In genomic region chr11:24092618-24093017, GRCm38 (mm10) we compare ENCODE assay signal across 14 mouse cellular contexts. TPM values are rescaled to one million over a fixed set of nuclear protein-coding genes. Genes with fewer than 3 reads are reported as not detected.
DNase-seq lines count a peak whose midpoint lies in the region; ATAC-seq and TF ChIP-seq lines count a peak whose summit lies in the region.
"Had no signal": no experiment of that assay in that cellular context is flagged by ENCODE, and none has a peak within 500 bp of the region (broad histone marks: within the 10 kb centered on the region; RNA-seq: fewer than 3 reads in every experiment).

No protein-coding gene starts in this region.

- H3K27ac ChIP-seq in forebrain, embryonic 11.5 days (ENCODE audit: low read depth, low read length), result no peak overlapping the region
- no peak overlapping the region for H3K27ac ChIP-seq in forebrain, embryonic 10.5 days
- H3K27ac ChIP-seq in midbrain, embryonic 14.5 days (replicated peaks; ENCODE audit: low read depth, low read length), result no peak overlapping the region
- no peak overlapping the region for H3K27ac ChIP-seq in midbrain, embryonic 10.5 days (replicated peaks)
- H3K27ac ChIP-seq in limb, embryonic 15.5 days, result peak overlapping the region; percentile 57
- H3K27ac ChIP-seq in stomach, postnatal 0 days (replicated peaks), result peak overlapping the region; percentile 59

- no peaks in the 10 kb centered on the region for H3K36me3 ChIP-seq in forebrain, embryonic 11.5 days (ENCODE audit: control insufficient read depth, insufficient read depth, low read length)
- H3K36me3 ChIP-seq in forebrain, embryonic 10.5 days (replicated peaks), result peaks cover 48% of the 10 kb centered on the region
- peaks cover 26% of the 10 kb centered on the region for H3K36me3 ChIP-seq in midbrain, embryonic 14.5 days (ENCODE audit: control insufficient read depth, insufficient read depth, low read length)
- H3K36me3 ChIP-seq in midbrain, embryonic 10.5 days, result peaks cover 26% of the 10 kb centered on the region; the same call in 1 of the 2 replicates
- H3K36me3 ChIP-seq in limb, embryonic 15.5 days, result peaks cover 5% of the 10 kb centered on the region
- H3K36me3 ChIP-seq in stomach, postnatal 0 days (ENCODE audit: control insufficient read depth, insufficient read depth, low read length), result no peaks in the 10 kb centered on the region

- TF ChIP-seq EP300 in stomach, postnatal 0 days (optimal IDR thresholded peaks at IDR 0.05), result no peak

- no peak overlapping the region for H3K4me2 ChIP-seq in forebrain, embryonic 11.5 days (ENCODE audit: low read depth, low read length, severe bottlenecking)
- H3K4me2 ChIP-seq in midbrain, embryonic 14.5 days (ENCODE audit: low read length), result no peak overlapping the region
- H3K4me2 ChIP-seq in limb, embryonic 15.5 days, result no peak overlapping the region
- H3K4me2 ChIP-seq in stomach, postnatal 0 days (replicated peaks; ENCODE audit: low read depth), result no peak overlapping the region

- peak; percentile 42 for DNase-seq in forebrain, embryonic 11.5 days (ENCODE audit: low spot score)
- no peak for DNase-seq in forebrain, embryonic 10.5 days (ENCODE audit: extremely low spot score, low spot score)
- DNase-seq in midbrain, embryonic 14.5 days, result peak; percentile 1
- DNase-seq in midbrain, embryonic 10.5 days (ENCODE audit: low spot score), result no peak
- DNase-seq in stomach, postnatal 0 days (ENCODE audit: low spot score), result no peak
- DNase-seq in heart, adult 9 months (ENCODE audit: low spot score in 2 of 2), result no peak
- DNase-seq in spleen, postnatal 4 days (ENCODE audit: low spot score in 2 of 2), result no peak
- DNase-seq: adrenal gland, adult 2 months; cerebellum, postnatal 25 days; kidney, adult 9 months; thymus, postnatal 4 days had no signal

- H3K4me1 ChIP-seq in forebrain, embryonic 11.5 days (replicated peaks; ENCODE audit: control insufficient read depth, insufficient read depth, low read length), result peaks cover 19% of the 10 kb centered on the region
- peaks cover 85% of the 10 kb centered on the region for H3K4me1 ChIP-seq in forebrain, embryonic 10.5 days
- peaks cover 82% of the 10 kb centered on the region for H3K4me1 ChIP-seq in midbrain, embryonic 14.5 days (ENCODE audit: control insufficient read depth, insufficient read depth, low read length)
- H3K4me1 ChIP-seq in midbrain, embryonic 10.5 days, result peaks cover 60% of the 10 kb centered on the region
- peaks cover 49% of the 10 kb centered on the region for H3K4me1 ChIP-seq in limb, embryonic 15.5 days
- peaks cover 8% of the 10 kb centered on the region for H3K4me1 ChIP-seq in stomach, postnatal 0 days (replicated peaks; ENCODE audit: control insufficient read depth, insufficient read depth)

- H3K9ac ChIP-seq in forebrain, embryonic 11.5 days (ENCODE audit: low read length), result no peak overlapping the region
- no peak overlapping the region; the same call in 1 of the 2 replicates for H3K9ac ChIP-seq in midbrain, embryonic 14.5 days (replicated peaks; ENCODE audit: low read length)
- H3K9ac ChIP-seq in limb, embryonic 15.5 days, result no peak overlapping the region
- no peak overlapping the region for H3K9ac ChIP-seq in stomach, postnatal 0 days (ENCODE audit: low read length)

- no peak overlapping the region for H3K4me3 ChIP-seq in forebrain, embryonic 11.5 days (ENCODE audit: low read depth, low read length)
- H3K4me3 ChIP-seq in forebrain, embryonic 10.5 days, result no peak overlapping the region
- no peak overlapping the region for H3K4me3 ChIP-seq in midbrain, embryonic 14.5 days (replicated peaks; ENCODE audit: low read depth, low read length)
- H3K4me3 ChIP-seq in midbrain, embryonic 10.5 days, result no peak overlapping the region
- no peak overlapping the region for H3K4me3 ChIP-seq in limb, embryonic 15.5 days
- no peak overlapping the region for H3K4me3 ChIP-seq in stomach, postnatal 0 days (ENCODE audit: low read depth, low read length)

- no peaks in the 10 kb centered on the region for H3K9me3 ChIP-seq in forebrain, embryonic 11.5 days (ENCODE audit: control insufficient read depth, low read length)
- no peaks in the 10 kb centered on the region for H3K9me3 ChIP-seq in forebrain, embryonic 10.5 days
- H3K9me3 ChIP-seq in midbrain, embryonic 14.5 days (ENCODE audit: control insufficient read depth, low read length), result no peaks in the 10 kb centered on the region
- H3K9me3 ChIP-seq in midbrain, embryonic 10.5 days (replicated peaks), result no peaks in the 10 kb centered on the region
- H3K9me3 ChIP-seq in limb, embryonic 15.5 days, result no peaks in the 10 kb centered on the region
- H3K9me3 ChIP-seq in stomach, postnatal 0 days (ENCODE audit: control insufficient read depth, low read length), result no peaks in the 10 kb centered on the region

- no peak for ATAC-seq in forebrain, embryonic 11.5 days (replicated peaks; ENCODE audit: low FRiP score)
- ATAC-seq in midbrain, embryonic 14.5 days (ENCODE audit: low FRiP score, low TSS enrichment), result no peak
- ATAC-seq in limb, embryonic 15.5 days (ENCODE audit: insufficient number of reproducible peaks, low FRiP score, low TSS enrichment, low read depth), result no peak
- peak; percentile 71 for ATAC-seq in stomach, postnatal 0 days (ENCODE audit: low FRiP score, low TSS enrichment)

- 56% methylated on average over 3 of the region's 3 CpGs for WGBS in forebrain, embryonic 11.5 days
- 51% methylated on average over 3 of the region's 3 CpGs for WGBS in forebrain, embryonic 10.5 days
- 56% methylated on average over 3 of the region's 3 CpGs for WGBS in midbrain, embryonic 14.5 days
- 52% methylated on average over 3 of the region's 3 CpGs for WGBS in midbrain, embryonic 10.5 days
- 37% methylated on average over 3 of the region's 3 CpGs for WGBS in limb, embryonic 15.5 days
- WGBS in stomach, postnatal 0 days, result 53% methylated on average over 3 of the region's 3 CpGs

- TF ChIP-seq CTCF in stomach, postnatal 0 days (IDR thresholded peaks at IDR 0.05; ENCODE audit: low read depth), result no peak

- H3K27me3 ChIP-seq in forebrain, embryonic 11.5 days (ENCODE audit: control insufficient read depth, insufficient read depth, low read length), result no peaks in the 10 kb centered on the region
- peaks cover 22% of the 10 kb centered on the region for H3K27me3 ChIP-seq in forebrain, embryonic 10.5 days (ENCODE audit: poor library complexity, severe bottlenecking)
- no peaks in the 10 kb centered on the region for H3K27me3 ChIP-seq in midbrain, embryonic 14.5 days (ENCODE audit: control insufficient read depth, insufficient read depth, low read length)
- peaks cover 63% of the 10 kb centered on the region for H3K27me3 ChIP-seq in midbrain, embryonic 10.5 days (ENCODE audit: low read depth, poor library complexity, severe bottlenecking)
- H3K27me3 ChIP-seq in limb, embryonic 15.5 days, result no peaks in the 10 kb centered on the region
- H3K27me3 ChIP-seq in stomach, postnatal 0 days (ENCODE audit: control insufficient read depth, insufficient read depth, low read length), result no peaks in the 10 kb centered on the region

RNA-seq across cellular contexts. Expression of gene Bcl11a, which starts 14.8 kb away (rescaled TPM):
- polyA plus RNA-seq in forebrain, embryonic 11.5 days (2014; fragmentation: Nextera tagmentation; extraction: Ambion mirVana), result 97.0 and 101 TPM in 2 replicates
- 37.6 and 44.1 TPM in 2 replicates for polyA plus RNA-seq in forebrain, embryonic 10.5 days (2016; fragmentation: Nextera tagmentation; extraction: Ambion mirVana)
- polyA plus RNA-seq in midbrain, embryonic 14.5 days (2014; fragmentation: Nextera tagmentation; extraction: Ambion mirVana), result 117 and 121 TPM in 2 replicates
- polyA plus RNA-seq in midbrain, embryonic 10.5 days (2016; fragmentation: Nextera tagmentation; extraction: Ambion mirVana), result 15.8 and 33.2 TPM in 2 replicates
- 52.1 and 60.9 TPM in 2 replicates for polyA plus RNA-seq in limb, embryonic 15.5 days (2015; fragmentation: Nextera tagmentation; extraction: Ambion mirVana)
- polyA plus RNA-seq in stomach, postnatal 0 days (2015; fragmentation: Nextera tagmentation; extraction: Ambion mirVana), result 10.5 and 11.7 TPM in 2 replicates

RNA-seq across cellular contexts. Expression of gene A830031A19Rik, which starts 17.8 kb away (rescaled TPM):
- not detected in 2 replicates for polyA plus RNA-seq in forebrain, embryonic 11.5 days (2014; fragmentation: Nextera tagmentation; extraction: Ambion mirVana)
- polyA plus RNA-seq in forebrain, embryonic 10.5 days (2016; fragmentation: Nextera tagmentation; extraction: Ambion mirVana), result not detected in 2 replicates
- polyA plus RNA-seq in midbrain, embryonic 14.5 days (2014; fragmentation: Nextera tagmentation; extraction: Ambion mirVana), result 0.40 TPM in 1 of 2 replicates, not detected in the other
- polyA plus RNA-seq in midbrain, embryonic 10.5 days (2016; fragmentation: Nextera tagmentation; extraction: Ambion mirVana), result not detected in 2 replicates
- polyA plus RNA-seq in limb, embryonic 15.5 days (2015; fragmentation: Nextera tagmentation; extraction: Ambion mirVana), result 0.20 TPM in 1 of 2 replicates, not detected in the other
- 0.27 TPM in 1 of 2 replicates, not detected in the other for polyA plus RNA-seq in stomach, postnatal 0 days (2015; fragmentation: Nextera tagmentation; extraction: Ambion mirVana)
- polyA plus RNA-seq: adrenal gland, adult 2 months; heart, postnatal 0 days; lung, embryonic 16.5 days had no signal

Comparison
In these comparisons a context has a peak if more than half of its experiments do, and no peak if none do; other contexts are left out.
1. DNase-seq: peak in forebrain, embryonic 11.5 days (single experiment) and midbrain, embryonic 14.5 days (single experiment); none in forebrain, embryonic 10.5 days (single experiment), midbrain, embryonic 10.5 days (single experiment), stomach, postnatal 0 days (single experiment), heart, adult 9 months (0 of 2) and spleen, postnatal 4 days (0 of 2).
2. H3K27ac ChIP-seq: peak in limb, embryonic 15.5 days (single experiment) and stomach, postnatal 0 days (single experiment); none in forebrain, embryonic 11.5 days (single experiment), forebrain, embryonic 10.5 days (single experiment), midbrain, embryonic 14.5 days (single experiment) and midbrain, embryonic 10.5 days (single experiment).